Comparison of ENCODE assay signal across 9 mouse cellular contexts in the genomic region with DNA sequence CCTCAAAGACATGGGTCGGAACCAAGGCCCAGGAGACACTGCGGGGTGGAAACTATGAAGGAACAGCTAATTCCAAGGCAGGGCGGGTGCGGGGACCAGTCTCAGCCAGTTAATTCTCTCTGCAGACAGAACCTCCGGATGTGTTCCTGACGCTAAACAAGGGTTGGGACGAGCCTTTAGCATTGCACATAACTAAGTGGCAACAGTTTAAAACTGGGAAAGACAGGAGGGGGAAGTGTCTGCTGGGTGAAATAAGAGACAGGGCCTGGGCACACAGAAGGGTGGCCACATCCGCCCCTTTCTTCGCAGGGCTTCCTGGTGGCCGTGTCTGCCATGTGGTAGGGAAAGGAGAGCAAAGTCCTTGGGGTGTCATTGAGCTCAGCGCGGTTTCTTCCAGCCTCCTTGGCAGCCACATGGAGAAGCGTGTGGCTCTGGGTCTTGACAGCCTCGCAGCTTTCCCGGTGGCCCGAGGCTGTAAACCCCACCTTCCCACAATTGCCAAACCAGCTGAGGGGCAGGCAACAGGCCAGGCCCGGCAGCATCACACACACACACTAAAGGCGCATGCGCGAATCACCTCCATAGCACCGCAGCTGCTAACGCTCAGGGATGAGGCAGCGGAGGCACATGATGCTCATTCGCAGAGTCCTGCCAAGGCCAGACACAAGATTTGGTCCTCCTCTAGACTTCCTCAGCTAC.
A peak's percentile ranks its signal among the peaks of the same experiment; 100 is the strongest.
DNase-seq lines count a peak whose midpoint lies in the region; ATAC-seq and TF ChIP-seq lines count a peak whose summit lies in the region.
"Had no signal": no experiment of that assay in that cellular context is flagged by ENCODE, and none has a peak within 500 bp of the region (broad histone marks: within the 10 kb centered on the region; RNA-seq: fewer than 3 reads in every experiment).

No protein-coding gene starts in this region.

- no peak overlapping the region for H3K4me3 ChIP-seq in forebrain, postnatal 0 days (ENCODE audit: low read depth, low read length)
- no peak overlapping the region for H3K4me3 ChIP-seq in intestine, postnatal 0 days (ENCODE audit: low read depth, low read length)
- H3K4me3 ChIP-seq in midbrain, postnatal 0 days (ENCODE audit: low read depth, low read length), result no peak overlapping the region
- H3K4me3 ChIP-seq: heart, embryonic 15.5 days had no signal

- H3K4me2 ChIP-seq in forebrain, postnatal 0 days (ENCODE audit: low read depth), result peak overlapping the region; percentile 29
- H3K4me2 ChIP-seq in intestine, postnatal 0 days (replicated peaks; ENCODE audit: low read depth), result no peak overlapping the region
- no peak overlapping the region for H3K4me2 ChIP-seq in midbrain, postnatal 0 days (ENCODE audit: low read depth, low read length, poor library complexity, severe bottlenecking)
- H3K4me2 ChIP-seq: heart, embryonic 15.5 days had no signal

- peak; percentile 28 for ATAC-seq in forebrain, postnatal 0 days
- ATAC-seq in intestine, postnatal 0 days, result peak; percentile 37; the same call in 1 of the 2 replicates
- ATAC-seq in midbrain, postnatal 0 days (ENCODE audit: low FRiP score), result 0 out of 2 replicates have a peak, but pooled peaks have one; percentile 27

- no peak for TF ChIP-seq CTCF in forebrain, postnatal 0 days (IDR thresholded peaks at IDR 0.05; ENCODE audit: low read depth)
- TF ChIP-seq CTCF in intestine, postnatal 0 days (IDR thresholded peaks at IDR 0.05; ENCODE audit: low read depth), result no peak
- TF ChIP-seq CTCF in midbrain, postnatal 0 days (IDR thresholded peaks at IDR 0.05), result no peak

- no peaks in the 10 kb centered on the region for H3K9me3 ChIP-seq in forebrain, postnatal 0 days (ENCODE audit: low read length)
- H3K9me3 ChIP-seq in intestine, postnatal 0 days (ENCODE audit: control insufficient read depth), result no peaks in the 10 kb centered on the region
- H3K9me3 ChIP-seq in midbrain, postnatal 0 days (ENCODE audit: low read length), result no peaks in the 10 kb centered on the region
- H3K9me3 ChIP-seq: heart, embryonic 15.5 days had no signal

- no peak overlapping the region for H3K9ac ChIP-seq in forebrain, postnatal 0 days
- H3K9ac ChIP-seq in intestine, postnatal 0 days (ENCODE audit: low read depth, low read length), result no peak overlapping the region
- no peak overlapping the region for H3K9ac ChIP-seq in midbrain, postnatal 0 days (replicated peaks; ENCODE audit: low read length, poor library complexity, severe bottlenecking)
- H3K9ac ChIP-seq: heart, embryonic 15.5 days had no signal

- no peaks in the 10 kb centered on the region for H3K36me3 ChIP-seq in forebrain, postnatal 0 days (ENCODE audit: insufficient read depth)
- no peaks in the 10 kb centered on the region for H3K36me3 ChIP-seq in intestine, postnatal 0 days (ENCODE audit: control insufficient read depth, insufficient read depth)
- H3K36me3 ChIP-seq in midbrain, postnatal 0 days (ENCODE audit: insufficient read depth, low read length), result no peaks in the 10 kb centered on the region
- H3K36me3 ChIP-seq: heart, embryonic 15.5 days had no signal

- H3K27ac ChIP-seq in forebrain, postnatal 0 days (ENCODE audit: low read depth, low read length), result no peak overlapping the region
- 0 out of 2 replicates have a peak overlapping the region, but pooled peaks have one; percentile 15 for H3K27ac ChIP-seq in intestine, postnatal 0 days (ENCODE audit: low read depth, low read length)
- no peak overlapping the region for H3K27ac ChIP-seq in midbrain, postnatal 0 days (ENCODE audit: low read depth, low read length)
- H3K27ac ChIP-seq: heart, embryonic 15.5 days had no signal

- H3K4me1 ChIP-seq in forebrain, postnatal 0 days (ENCODE audit: insufficient read depth), result peaks cover 5% of the 10 kb centered on the region; the same call in 1 of the 2 replicates
- 0 out of 2 replicates have a peak, but pooled peaks cover 10% of the 10 kb centered on the region for H3K4me1 ChIP-seq in intestine, postnatal 0 days (replicated peaks; ENCODE audit: control insufficient read depth, insufficient read depth, low read length)
- H3K4me1 ChIP-seq in midbrain, postnatal 0 days (ENCODE audit: insufficient read depth, low read length), result 0 out of 2 replicates have a peak, but pooled peaks cover 4% of the 10 kb centered on the region

- DNase-seq in embryo, embryonic 11 days, result peak; percentile 66
- DNase-seq in embryo, embryonic 10.5 days (ENCODE audit: low spot score), result no peak
- DNase-seq in ovary, adult 18-20 months (ENCODE audit: low spot score), result peak; percentile 36
- no peak for DNase-seq in ovary, postnatal 10 days (ENCODE audit: low spot score)
- DNase-seq in forebrain, postnatal 0 days, result peak; percentile 73
- peak; percentile 85 for DNase-seq in midbrain, postnatal 0 days (ENCODE audit: low spot score)
- no peak for DNase-seq in B cell, adult 2 months

- peaks cover 5% of the 10 kb centered on the region; the same call in 1 of the 2 replicates for H3K27me3 ChIP-seq in forebrain, postnatal 0 days (ENCODE audit: insufficient read depth, low read length)
- H3K27me3 ChIP-seq in intestine, postnatal 0 days (replicated peaks; ENCODE audit: control insufficient read depth, insufficient read depth, low read length), result no peaks in the 10 kb centered on the region
- H3K27me3 ChIP-seq in midbrain, postnatal 0 days (ENCODE audit: insufficient read depth, low read length), result no peaks in the 10 kb centered on the region

- 53% methylated on average over 24 of the region's 24 CpGs for WGBS in forebrain, postnatal 0 days
- WGBS in intestine, postnatal 0 days, result 58% methylated on average over 24 of the region's 24 CpGs
- WGBS in midbrain, postnatal 0 days, result 80% methylated on average over 24 of the region's 24 CpGs

Comparison
In these comparisons a context has a peak if more than half of its experiments do, and no peak if none do; other contexts are left out.
1. DNase-seq: peak in embryo, embryonic 11 days (single experiment), ovary, adult 18-20 months (single experiment), forebrain, postnatal 0 days (single experiment) and midbrain, postnatal 0 days (single experiment); none in embryo, embryonic 10.5 days (single experiment), ovary, postnatal 10 days (single experiment) and B cell, adult 2 months (0 of 2).
2. Peak in every context shown above with its lines, with median percentiles within 50 percentile points of each other: ATAC-seq.